Mouse (Mus musculus) erythroblast, embryonic 14.5 days (primary cell): Measurements from ENCODE around the gene H2-DMb1. TPM values are rescaled to one million over a fixed set of nuclear protein-coding genes. Genes with fewer than 3 reads are reported as not detected.
A peak's percentile ranks its signal among the peaks of the same experiment; 100 is the strongest.

Experiments used
- H3K27me3 ChIP-seq: 2 replicates; pipeline ENCODE4 v1.6.1; 2012; ENCODE audit warnings: inconsistent platforms; ENCODE audit not compliant: control insufficient read depth
- H3K36me3 ChIP-seq: 2 replicates; pipeline ENCODE4 v1.6.1; 2012; ENCODE audit warnings: mild to moderate bottlenecking, inconsistent platforms; ENCODE audit not compliant: control insufficient read depth
- H3K4me1 ChIP-seq: 2 replicates; pipeline ENCODE4 v1.6.1; 2012; ENCODE audit warnings: inconsistent platforms; ENCODE audit not compliant: control insufficient read depth
- H3K4me3 ChIP-seq: replicated peaks from 2 replicates; pipeline ENCODE3; 2012; ENCODE audit warnings: moderate library complexity, mild to moderate bottlenecking, inconsistent platforms
- H3K9me3 ChIP-seq: 2 replicates; pipeline ENCODE4 v1.6.1; 2012; ENCODE audit warnings: low read length, inconsistent platforms, mixed read lengths; ENCODE audit not compliant: control insufficient read depth
- GATA1 ChIP-seq: IDR thresholded peaks from 2 replicates; pipeline ENCODE4 v1.6.1; 2012; ENCODE audit warnings: low read length, inconsistent platforms, mixed read lengths
- TAL1 ChIP-seq: IDR thresholded peaks from 3 replicates; pipeline ENCODE4 v1.6.1; 2012; ENCODE audit warnings: low read length, inconsistent platforms, mixed read lengths
- polyA plus RNA-seq: library from polyadenylated mRNA; stranded (reverse); fragments of >175 nt; gene quantifications from 2 replicates; pipeline ENCODE4 v1.2.3, GENCODE M21; 2012

The H2-DMb1 gene
- polyA plus RNA-seq, 1 experiment: not detected

- Histone ChIP-seq H3K9me3 (no peaks in the 10 kb centered on the region), H3K4me3 (no peak overlapping the region), H3K4me1 (peaks cover 25% of the 10 kb centered on the region), H3K36me3 (peaks cover 4% of the 10 kb centered on the region; the same call in 1 of the 2 replicates), H3K27me3 (peaks cover 31% of the 10 kb centered on the region)
- TF ChIP-seq GATA1 (no peak), TAL1 (no peak)
These were observed 23.7 kb upstream of the H2-DMb1 start for GRCm38 (mm10) chr17:34128944-34129791.

- Histone ChIP-seq H3K4me3 (no peak overlapping the region), H3K36me3 (peaks cover 4% of the 10 kb centered on the region; the same call in 1 of the 2 replicates), H3K4me1 (peaks cover 19% of the 10 kb centered on the region), H3K9me3 (no peaks in the 10 kb centered on the region), H3K27me3 (peaks cover 33% of the 10 kb centered on the region)
- TF ChIP-seq TAL1 (no peak), GATA1 (no peak)
These were observed 22.6 kb upstream of the H2-DMb1 start for GRCm38 (mm10) chr17:34130073-34130947.

- peaks cover 20% of the 10 kb centered on the region for H3K4me1 ChIP-seq
- H3K27me3 ChIP-seq: peaks cover 38% of the 10 kb centered on the region
- H3K36me3 ChIP-seq: no peaks in the 10 kb centered on the region; the same call in 1 of the 2 replicates
- H3K9me3 ChIP-seq: no peaks in the 10 kb centered on the region
- TF ChIP-seq GATA1: no peak
- no peak for TF ChIP-seq TAL1
- no peak overlapping the region for H3K4me3 ChIP-seq
These were observed 21.0 kb upstream of the H2-DMb1 start for GRCm38 (mm10) chr17:34131911-34132310.

GRCm38 (mm10) chr17:34133289-34133688, 19.6 kb upstream of the H2-DMb1 start:
- no peak for TF ChIP-seq GATA1
- TF ChIP-seq TAL1: no peak
- no peaks in the 10 kb centered on the region for H3K9me3 ChIP-seq
- no peaks in the 10 kb centered on the region for H3K36me3 ChIP-seq
- H3K4me3 ChIP-seq: no peak overlapping the region
- H3K4me1 ChIP-seq: peaks cover 8% of the 10 kb centered on the region
- H3K27me3 ChIP-seq: peaks cover 46% of the 10 kb centered on the region

GRCm38 (mm10) chr17:34134451-34134850, 18.4 kb upstream of the H2-DMb1 start:
- Histone ChIP-seq H3K27me3 (peaks cover 47% of the 10 kb centered on the region), H3K36me3 (no peaks in the 10 kb centered on the region), H3K4me1 (peaks cover 10% of the 10 kb centered on the region), H3K4me3 (no peak overlapping the region), H3K9me3 (no peaks in the 10 kb centered on the region)
- no peak for TF ChIP-seq TAL1
- no peak for TF ChIP-seq GATA1

GRCm38 (mm10) chr17:34135297-34136224, 17.3 kb upstream of the H2-DMb1 start:
- H3K36me3 ChIP-seq: no peaks in the 10 kb centered on the region
- no peaks in the 10 kb centered on the region for H3K9me3 ChIP-seq
- H3K4me1 ChIP-seq: peaks cover 21% of the 10 kb centered on the region
- H3K4me3 ChIP-seq: peak overlapping the region; percentile 42
- peaks cover 46% of the 10 kb centered on the region for H3K27me3 ChIP-seq
- no peak for TF ChIP-seq GATA1
- no peak for TF ChIP-seq TAL1

- TF ChIP-seq GATA1: no peak
- TF ChIP-seq TAL1: no peak
- Histone ChIP-seq H3K4me1 (peaks cover 24% of the 10 kb centered on the region), H3K36me3 (no peaks in the 10 kb centered on the region), H3K4me3 (no peak overlapping the region), H3K27me3 (peaks cover 51% of the 10 kb centered on the region), H3K9me3 (no peaks in the 10 kb centered on the region)
These were observed 15.3 kb upstream of the H2-DMb1 start for GRCm38 (mm10) chr17:34137601-34138000.

GRCm38 (mm10) chr17:34138655-34139054, 14.2 kb upstream of the H2-DMb1 start:
- Histone ChIP-seq H3K27me3 (peaks cover 51% of the 10 kb centered on the region), H3K4me3 (no peak overlapping the region), H3K4me1 (peaks cover 26% of the 10 kb centered on the region), H3K9me3 (no peaks in the 10 kb centered on the region), H3K36me3 (no peaks in the 10 kb centered on the region)
- TF ChIP-seq TAL1: no peak
- TF ChIP-seq GATA1: no peak
